Mouse (Mus musculus) frontal cortex, postnatal 10 days (tissue): Measurements from ENCODE around the gene Tom1l2.

Experiments
- DNase-seq, 2 experiments: peaks; one replicate each; pipeline ENCODE4 v3.0.0; 2022; ENCODE audit warnings: low spot score in 2 of 2, mixed read lengths in 1 of 2

Tom1l2 gene

DNA sequence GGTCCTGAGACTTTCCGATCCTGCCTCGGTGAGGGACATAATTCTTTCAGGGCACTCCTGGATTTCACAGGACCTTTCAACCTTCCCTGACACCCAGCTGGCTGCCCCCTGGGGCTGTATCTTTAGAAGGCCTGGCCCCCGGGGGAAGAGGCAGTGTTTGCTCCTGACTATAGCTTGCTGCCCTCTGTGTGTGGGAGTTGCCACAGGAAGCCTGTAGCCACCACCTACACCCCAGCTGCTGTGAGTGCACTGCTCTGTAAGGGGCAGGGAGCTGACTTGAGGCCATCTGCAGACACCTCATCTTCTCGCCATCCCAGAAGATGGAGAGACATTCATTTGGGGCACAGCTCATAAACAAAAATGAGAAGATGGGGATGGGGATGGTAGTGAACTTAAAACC lies 120.8 kb downstream of the Tom1l2 start:
- no peak for DNase-seq

DNA sequence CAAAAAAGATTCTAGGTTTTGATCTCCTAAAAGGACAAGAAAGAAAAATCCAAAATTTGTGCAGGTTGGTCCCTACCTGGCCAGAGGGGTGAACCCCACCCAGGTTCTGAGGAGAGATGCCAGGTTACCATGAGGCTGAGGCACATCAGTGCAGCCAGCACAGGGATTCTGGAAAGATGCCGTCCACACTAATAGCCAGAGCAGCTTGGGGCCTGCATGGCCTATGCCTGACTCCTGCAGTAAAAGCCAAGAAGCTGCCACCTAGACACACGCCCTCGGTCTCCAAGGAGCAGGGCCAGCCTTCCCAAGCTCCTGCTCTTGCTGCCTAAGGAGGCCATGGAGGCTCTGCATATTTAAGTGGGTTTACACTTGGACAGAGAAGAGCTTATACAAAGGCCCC lies 121.4 kb downstream of the Tom1l2 start:
- no peak for DNase-seq

DNA sequence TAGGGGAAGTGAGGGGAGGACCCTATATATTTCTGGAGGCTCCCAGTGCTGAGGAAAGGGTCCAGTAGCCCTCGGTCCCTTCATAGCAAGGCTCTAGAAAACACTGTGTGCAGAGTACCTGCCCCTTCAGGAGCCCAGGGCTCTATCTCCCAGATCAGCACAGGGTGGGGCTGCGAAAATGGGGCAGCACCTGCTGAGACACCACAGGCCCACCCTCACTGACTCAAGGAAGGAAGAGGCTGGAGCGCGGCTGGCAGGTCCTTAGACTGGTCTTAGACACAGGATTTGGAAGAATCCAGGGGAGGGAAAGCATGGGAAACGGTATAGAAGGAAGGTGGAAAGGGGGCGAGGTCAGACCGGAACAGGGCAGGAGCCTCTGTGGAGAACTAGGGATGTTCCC lies 122.2 kb downstream of the Tom1l2 start:
- DNase-seq, result no peak

DNA sequence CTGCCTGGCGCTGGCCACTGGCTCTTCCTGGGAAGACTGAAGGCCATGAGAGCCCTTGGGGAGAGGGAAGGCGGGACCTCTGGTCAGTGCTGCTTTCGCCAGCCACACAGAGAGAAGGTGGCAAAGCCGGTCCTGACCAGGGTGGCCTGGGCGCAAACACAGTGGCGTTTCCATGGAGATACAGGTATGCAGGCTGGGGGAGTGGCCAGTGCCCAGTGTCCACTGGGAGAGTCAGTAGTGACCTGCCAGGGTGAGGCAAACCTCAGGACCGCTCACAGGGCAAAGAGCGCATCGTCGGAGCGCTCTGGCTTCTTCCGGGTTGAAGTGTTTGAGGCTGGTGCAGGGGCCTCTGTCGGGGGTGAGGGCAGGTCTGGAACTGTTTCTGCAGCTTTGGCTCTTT lies 122.9 kb downstream of the Tom1l2 start:
- no peak for DNase-seq

GRCm38 (mm10) chr11:60228525-60228924 lies 124.2 kb downstream of the Tom1l2 start:
- no peak for DNase-seq

DNA sequence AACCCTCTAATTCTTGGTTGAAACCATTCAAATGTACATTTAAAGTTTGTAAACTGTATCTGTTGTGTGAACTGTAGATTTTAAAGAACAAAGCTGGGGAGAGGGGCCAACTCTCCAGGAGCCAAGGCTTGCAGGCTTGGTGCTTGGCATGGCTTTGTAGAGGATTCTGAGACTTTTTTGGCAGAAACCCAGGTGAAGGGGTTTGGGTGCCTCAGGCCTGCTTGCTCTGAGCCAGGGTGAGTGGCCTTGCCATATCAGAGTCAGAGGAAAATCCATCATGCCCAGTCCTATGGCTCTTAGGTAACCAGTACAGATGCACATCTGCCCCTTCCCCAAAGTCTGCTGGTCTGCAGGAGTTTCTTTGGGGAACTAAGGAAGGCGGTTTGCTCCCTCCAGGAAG lies 126.8 kb downstream of the Tom1l2 start:
- DNase-seq, result no peak

DNA sequence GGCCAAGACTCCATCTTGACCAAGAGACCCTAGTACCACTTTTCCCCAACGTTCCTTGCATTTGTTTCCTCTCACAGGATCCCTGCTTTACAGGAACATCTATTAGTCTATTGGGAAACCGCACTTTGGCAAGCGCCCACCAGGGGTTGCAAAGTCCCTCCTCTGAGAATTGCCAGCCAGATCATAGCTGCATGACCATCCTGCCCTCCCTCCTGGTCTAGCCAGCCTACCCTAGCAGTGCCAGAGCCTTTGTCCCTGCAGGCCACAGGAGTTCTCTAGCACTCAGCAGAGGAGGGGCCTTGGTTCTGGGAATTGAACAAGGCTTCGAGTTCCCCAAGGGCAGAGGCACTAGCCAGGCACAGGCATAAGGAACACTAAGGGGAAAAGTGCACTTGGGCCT lies 128.0 kb downstream of the Tom1l2 start:
- DNase-seq, result no peak

DNA sequence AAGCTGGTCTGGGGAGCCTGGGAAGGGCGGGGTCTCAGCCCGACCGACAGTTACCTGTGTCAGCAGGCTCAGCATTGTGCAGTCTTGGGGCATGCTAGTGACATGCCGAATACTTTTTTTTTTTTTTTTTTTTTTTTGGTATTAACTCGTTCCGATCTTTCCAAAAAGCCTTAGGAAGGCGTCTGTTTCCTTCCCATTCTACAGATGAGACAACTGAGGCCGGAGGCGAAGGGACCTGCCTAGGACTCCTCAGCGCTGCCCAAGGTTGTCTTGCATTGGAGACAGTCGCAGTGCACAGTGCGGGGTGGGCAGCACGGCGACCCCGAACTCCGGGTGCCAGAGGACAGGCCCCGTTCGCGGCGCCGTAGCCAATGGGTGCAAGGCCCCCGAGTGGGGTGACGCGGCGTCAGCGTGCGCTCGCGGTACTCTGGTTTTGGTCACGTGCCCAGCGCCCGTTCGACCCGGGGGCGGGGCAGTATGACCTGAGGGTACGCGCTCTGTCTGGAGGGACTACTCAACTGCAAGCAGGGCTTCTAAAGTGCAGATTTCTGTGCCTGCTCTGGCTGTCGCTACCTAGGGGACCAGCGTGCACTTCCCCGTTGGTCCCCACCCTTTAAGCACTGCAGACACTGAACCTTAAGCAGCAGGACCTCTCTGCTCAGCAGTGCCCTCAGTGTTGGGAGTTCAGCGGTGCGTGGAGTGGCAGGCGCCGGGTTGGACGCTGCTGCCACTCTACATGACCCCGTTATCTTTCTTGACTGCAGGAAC lies 130.1 kb downstream of the Tom1l2 start, which contains the start of gene Srebf1:
Gene Srebf1, minus strand, starts transcription at position 113 of the 768 bp plus-strand sequence.
- DNase-seq, result peak; percentile 77 to 78

- DNase-seq, result no peak
These were observed 130.6 kb downstream of the Tom1l2 start for GRCm38 (mm10) chr11:60222085-60222468.

DNA sequence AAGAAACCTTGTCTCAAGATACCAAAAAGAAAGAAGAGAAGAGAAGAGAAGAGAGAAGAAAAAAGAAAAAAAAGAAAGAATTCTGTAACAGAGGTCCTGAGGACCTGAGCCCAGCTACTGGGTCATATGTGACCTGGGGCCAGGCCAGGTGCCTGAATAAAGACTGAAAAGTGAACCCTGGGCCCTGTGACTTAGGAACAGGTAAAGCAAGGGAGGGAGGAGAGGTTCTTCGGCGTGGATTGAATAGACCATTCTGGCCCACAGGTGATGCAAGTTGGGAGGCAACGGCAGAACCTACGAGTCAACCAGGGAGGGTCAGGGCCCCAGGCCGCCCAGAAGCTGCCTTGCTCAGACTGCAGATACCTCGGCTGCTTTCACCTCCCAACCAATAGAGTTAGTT lies 131.3 kb downstream of the Tom1l2 start:
- DNase-seq, result no peak

- DNase-seq, result peak; percentile 69 to 84
These were observed 132.4 kb downstream of the Tom1l2 start for GRCm38 (mm10) chr11:60220291-60220804.

DNA sequence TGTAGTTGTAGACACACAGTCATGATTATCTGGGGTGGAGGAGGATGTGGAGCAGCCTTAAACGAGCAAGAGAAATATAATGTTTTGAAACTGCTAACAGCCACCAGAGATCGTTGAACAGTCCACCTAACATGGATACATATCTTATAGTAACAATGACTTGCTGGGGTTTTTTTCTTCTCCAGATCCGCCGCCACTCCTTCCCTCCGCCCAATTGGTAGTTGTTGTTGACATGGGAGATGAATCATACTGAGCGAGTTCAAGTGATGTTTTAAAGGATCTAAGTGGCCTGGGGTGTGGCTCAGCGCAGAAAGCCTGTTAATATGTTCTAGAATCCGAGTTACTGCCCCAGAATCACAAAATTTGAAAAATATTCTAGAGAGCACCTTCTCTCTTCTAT lies 133.1 kb downstream of the Tom1l2 start:
- no peak for DNase-seq

- no peak for DNase-seq
These were observed 135.2 kb downstream of the Tom1l2 start for GRCm38 (mm10) chr11:60217467-60217866.

DNA sequence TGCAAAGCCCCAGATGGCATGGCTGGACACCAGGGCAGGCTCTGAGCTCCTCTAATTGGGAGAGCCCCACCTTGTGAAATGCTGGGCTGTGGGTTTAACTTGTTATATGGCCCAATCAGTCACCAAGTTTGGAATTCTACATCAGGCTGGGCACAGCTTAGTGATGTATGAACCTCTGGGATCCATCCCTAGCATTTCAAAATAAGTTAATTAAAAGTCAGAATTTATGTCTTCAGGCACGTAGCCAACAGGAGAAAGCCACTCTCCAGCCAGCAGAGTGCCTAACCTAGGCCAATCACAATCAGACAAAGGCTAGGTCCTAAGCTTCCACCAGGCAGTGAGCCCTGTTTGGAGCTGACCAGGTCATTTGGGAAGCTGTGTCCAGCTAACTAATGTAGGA lies 136.0 kb downstream of the Tom1l2 start:
- no peak for DNase-seq

- DNase-seq, result no peak
These were observed 139.4 kb downstream of the Tom1l2 start for GRCm38 (mm10) chr11:60213266-60213665.

DNA sequence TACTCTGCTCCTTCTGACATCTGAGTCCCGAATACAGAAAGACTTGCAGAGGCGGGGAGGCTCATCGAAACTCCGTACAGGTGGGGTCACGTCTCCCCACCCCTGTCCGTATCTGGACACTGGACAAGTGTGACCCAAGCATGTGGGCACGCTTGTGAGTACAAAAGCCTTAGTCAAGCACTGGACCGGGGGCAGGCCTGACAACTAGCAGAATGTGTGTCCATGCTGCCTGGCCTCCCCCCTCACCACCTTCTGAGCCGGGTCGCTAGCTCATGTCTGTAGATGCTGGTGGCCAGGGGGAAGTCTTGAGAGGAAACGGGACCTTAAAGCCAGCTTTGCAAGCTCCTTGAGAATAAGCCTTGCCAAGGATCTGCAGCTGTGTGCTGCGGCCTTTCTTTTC lies 140.9 kb downstream of the Tom1l2 start:
- DNase-seq, result no peak

- no peak for DNase-seq
These were observed 141.6 kb downstream of the Tom1l2 start for GRCm38 (mm10) chr11:60211152-60211551.

DNA sequence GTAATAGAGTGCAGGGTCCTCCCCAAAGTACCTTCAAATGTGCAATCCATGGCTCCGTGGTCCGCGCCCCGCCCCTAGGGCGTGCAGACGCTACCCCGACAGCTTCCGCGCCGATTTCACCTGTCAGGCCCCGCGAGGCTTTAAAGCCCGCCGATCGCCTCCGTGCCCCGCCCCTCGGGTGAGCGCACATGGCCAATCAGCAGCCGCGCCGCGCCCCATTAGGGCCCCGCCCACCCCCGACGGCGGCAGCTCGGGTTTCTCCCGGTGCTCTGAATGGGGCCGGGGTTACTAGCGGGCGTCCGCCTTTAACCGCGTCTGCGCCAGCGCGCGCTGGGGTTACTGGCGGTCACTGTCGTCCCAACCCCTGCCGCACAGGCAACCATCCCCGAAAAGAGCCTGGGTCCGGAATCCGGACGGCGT lies 142.4 kb downstream of the Tom1l2 start:
- DNase-seq, result peak; percentile 89 to 91

DNA sequence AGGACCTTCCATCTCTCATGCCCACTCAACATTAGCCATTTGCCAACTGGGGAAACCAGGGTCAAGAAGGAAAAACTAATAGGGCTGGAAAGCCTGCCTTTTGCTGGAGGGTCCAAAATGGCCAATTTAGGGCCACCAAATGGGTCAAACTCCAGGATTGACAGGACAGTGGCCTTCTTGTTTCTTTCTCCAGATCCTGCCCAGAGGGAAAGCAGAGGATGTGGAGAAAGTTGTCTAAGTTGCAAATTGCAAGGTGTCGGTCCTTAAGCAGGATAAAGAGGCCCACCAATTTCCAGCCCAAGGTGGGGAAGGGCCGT lies 142.8 kb downstream of the Tom1l2 start:
- DNase-seq, result no peak

DNA sequence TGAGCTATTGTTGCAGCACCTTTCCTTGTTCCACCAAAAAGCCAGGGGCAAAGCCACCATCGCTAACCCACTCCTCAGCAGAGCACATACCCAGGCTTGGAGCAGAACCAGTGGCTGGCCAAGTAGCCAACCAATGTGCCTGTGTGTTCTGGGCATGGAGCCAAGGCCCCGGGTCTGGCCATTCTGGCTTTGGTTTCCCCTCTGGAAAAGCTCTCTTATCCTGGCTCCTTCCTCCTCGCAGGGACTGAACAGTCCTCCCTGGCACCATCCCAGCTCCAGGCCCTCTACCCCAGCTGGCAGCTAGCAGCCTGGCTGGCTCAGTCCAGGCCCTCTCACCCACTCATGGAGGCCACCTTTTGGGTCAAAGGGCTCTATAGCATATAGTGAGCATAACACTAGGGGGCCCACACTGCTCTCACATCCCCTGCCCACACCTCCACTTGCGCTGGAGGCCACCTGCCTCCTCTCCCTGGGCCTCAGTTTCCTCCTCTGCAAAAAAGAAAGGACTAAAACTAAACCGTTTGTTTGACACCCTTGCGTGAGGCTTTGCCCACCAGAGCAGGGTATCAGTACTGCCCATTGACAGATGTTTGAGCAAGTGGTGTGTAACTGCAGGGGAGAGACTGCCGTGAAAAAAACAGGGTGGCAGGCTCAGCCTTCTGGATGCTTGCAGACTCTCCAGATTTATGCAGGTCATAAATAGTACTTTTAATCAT lies 143.3 kb downstream of the Tom1l2 start:
- DNase-seq, result peak; percentile 84 to 88

- no peak for DNase-seq
These were observed 144.0 kb downstream of the Tom1l2 start for GRCm38 (mm10) chr11:60208712-60209111.

- DNase-seq, result no peak
These were observed 144.5 kb downstream of the Tom1l2 start for GRCm38 (mm10) chr11:60208201-60208600.

DNA sequence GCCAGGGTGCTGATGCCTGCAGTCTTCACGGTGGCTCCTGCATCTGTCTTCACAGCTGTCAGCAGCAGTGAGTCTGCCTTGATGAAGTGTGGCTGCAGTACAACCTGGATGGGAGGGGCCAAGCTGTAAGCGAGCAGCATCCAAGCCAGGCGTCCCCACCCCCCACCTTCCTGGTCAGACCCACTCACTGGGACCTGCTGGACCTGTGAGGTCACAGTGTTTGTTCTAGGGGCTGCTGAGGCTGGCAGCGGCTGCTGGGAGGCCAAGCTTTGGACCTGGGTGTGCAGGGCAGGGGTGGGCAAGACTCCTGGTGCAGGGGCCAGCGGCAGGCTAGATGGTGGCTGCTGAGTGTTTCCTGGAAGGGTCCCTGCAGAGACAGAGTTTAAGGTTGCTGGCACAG lies 146.5 kb downstream of the Tom1l2 start:
- DNase-seq, result no peak
